Mouse (Mus musculus) heart, postnatal 0 days (tissue): Measurements from ENCODE around the gene Bloc1s3.

Experiments
- CTCF ChIP-seq: IDR thresholded peaks from 2 replicates; pipeline ENCODE4 v1.5.1; 2016; ENCODE audit warnings: antibody characterized with exemption, control low read depth, low read depth
- EP300 ChIP-seq: IDR thresholded peaks from 2 replicates; pipeline ENCODE4 v1.6.1; 2016; ENCODE audit warnings: antibody characterized with exemption, low read depth

DNA sequence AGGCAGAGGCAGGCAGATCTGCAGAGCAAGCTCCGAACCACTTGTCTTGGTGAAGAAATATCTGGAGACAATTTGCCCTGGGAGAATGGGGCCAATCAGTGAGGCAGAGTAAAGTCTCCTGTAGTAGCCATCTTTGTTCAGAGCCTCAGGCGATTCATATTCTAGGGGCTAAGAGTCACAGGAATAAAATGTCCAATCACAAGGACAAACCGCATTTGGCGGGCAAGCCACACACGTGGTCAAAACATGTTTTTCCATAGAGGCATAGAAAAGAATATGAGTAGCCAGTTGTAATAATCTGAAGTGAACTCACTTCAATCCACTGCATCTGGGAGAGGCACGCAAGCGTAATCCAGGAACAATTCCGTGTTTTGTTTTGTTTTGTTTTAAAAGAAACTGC is 24.9 kb downstream of the Bloc1s3 start:
- TF ChIP-seq EP300 (no peak), CTCF (no peak)
